Mouse (Mus musculus): ENCODE measurements at regions not wholly inside any gene's neighbourhood (a gene's known extent, or its start where the extent isn't known, plus 50 kb on each side); places are given as distances from the start of the nearest gene placed in this dataset.

DNA sequence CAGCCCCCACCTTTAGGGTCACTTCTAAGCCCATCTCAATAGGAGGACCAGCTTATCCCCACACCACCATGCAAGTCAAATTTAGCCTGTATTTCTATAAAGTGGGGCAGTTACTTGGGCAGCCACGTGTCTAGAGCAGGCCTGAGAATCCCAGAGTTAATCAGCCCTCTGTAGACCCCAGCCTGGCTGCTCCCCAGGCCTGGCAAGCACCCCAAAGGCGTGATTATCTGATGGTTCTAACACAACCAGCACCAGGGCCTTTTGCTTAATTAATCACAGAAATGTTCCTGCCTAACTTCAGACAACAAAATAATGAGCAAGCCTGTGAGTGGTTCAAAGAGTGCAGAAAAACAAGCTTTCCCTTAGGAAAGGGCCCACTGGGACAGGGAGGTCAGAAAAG, 243.0 kb downstream of the Insc start:
- no peak for TF ChIP-seq POLR2A (IDR thresholded peaks at IDR 0.05; ENCODE audit: low read depth, low read length)
- no peak for TF ChIP-seq CTCF (IDR thresholded peaks at IDR 0.05; ENCODE audit: extremely low read depth, insufficient read depth, insufficient read length, insufficient replicate concordance)
